Mouse (Mus musculus) embryonic facial prominence, embryonic 10.5 days (tissue): ENCODE measurements around the gene Dab2. TPM values are rescaled to one million over a fixed set of nuclear protein-coding genes. Genes with fewer than 3 reads are reported as not detected.

ENCODE experiments used
- DNase-seq: peaks from one replicate; pipeline ENCODE4 v3.0.0-alpha.2; 2017; ENCODE audit warnings: low spot score
- H3K27ac ChIP-seq: fragments of 300-500 bp; sonication (generic); replicated peaks from 2 replicates; pipeline ENCODE4 v1.5.1; 2016; ENCODE audit warnings: mild to moderate bottlenecking
- H3K27me3 ChIP-seq: fragments of 300-500 bp; sonication (generic); replicated peaks from 2 replicates; pipeline ENCODE4 v1.6.1; 2016; ENCODE audit warnings: low read depth, mild to moderate bottlenecking; ENCODE audit not compliant: poor library complexity, severe bottlenecking
- H3K36me3 ChIP-seq: fragments of 300-500 bp; sonication (generic); replicated peaks from 2 replicates; pipeline ENCODE4 v1.6.1; 2016; ENCODE audit warnings: mild to moderate bottlenecking, moderate library complexity
- H3K4me1 ChIP-seq: fragments of 300-500 bp; sonication (generic); 2 replicates; pipeline ENCODE4 v1.6.1; 2016
- H3K4me3 ChIP-seq: fragments of 300-500 bp; sonication (generic); 2 replicates; pipeline ENCODE4 v1.5.1; 2016; ENCODE audit warnings: mild to moderate bottlenecking, moderate library complexity
- H3K9me3 ChIP-seq: fragments of 300-500 bp; sonication (generic); 2 replicates; pipeline ENCODE4 v1.6.1; 2016; ENCODE audit warnings: mild to moderate bottlenecking
- WGBS: fragments of 180-500 bp; shearing (Covaris S2); methylation state at CpG from one replicate; pipeline ENCODE4 v1.1.7; 2016; 5-methylcytosine and 5-hydroxymethylcytosine counted together
- polyA plus RNA-seq: library from polyadenylated mRNA; unstranded; fragments of >200 nt; fragmentation: Nextera tagmentation; extraction: Ambion mirVana; gene quantifications from 2 replicates; pipeline ENCODE4 v1.2.1, GENCODE M21; 2016

The Dab2 gene
- polyA plus RNA-seq, 1 experiment from 2014 or later, result 47.5 TPM

DNA sequence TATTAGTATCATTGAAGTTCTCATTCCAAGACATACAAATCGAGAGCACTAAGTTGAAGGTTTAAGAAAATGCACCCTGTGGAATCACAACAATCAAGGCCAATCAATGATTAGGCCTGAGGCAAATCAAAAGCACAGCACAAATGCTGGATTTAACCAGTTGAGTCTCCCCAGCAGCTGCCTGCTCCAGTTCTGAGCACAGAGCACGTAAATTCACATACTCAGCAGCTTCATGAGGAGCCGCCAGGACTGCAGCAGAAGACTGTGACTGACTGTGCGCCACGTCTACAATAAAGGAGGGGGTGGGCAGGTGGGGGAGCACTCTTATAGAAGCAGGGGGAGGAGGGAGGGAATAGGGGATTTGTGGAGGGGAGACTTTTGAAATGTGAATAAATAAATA is 40.2 kb downstream of the Dab2 start:
- no peaks in the 10 kb centered on the region for H3K27me3 ChIP-seq
- no peak overlapping the region for H3K4me3 ChIP-seq
- H3K9me3 ChIP-seq, result no peaks in the 10 kb centered on the region
- DNase-seq, result no peak
- no peak overlapping the region for H3K27ac ChIP-seq
- no peaks in the 10 kb centered on the region for H3K36me3 ChIP-seq
- 0 out of 2 replicates have a peak, but pooled peaks cover 5% of the 10 kb centered on the region for H3K4me1 ChIP-seq
- WGBS, result 76% methylated on average over 5 of the region's 5 CpGs

DNA sequence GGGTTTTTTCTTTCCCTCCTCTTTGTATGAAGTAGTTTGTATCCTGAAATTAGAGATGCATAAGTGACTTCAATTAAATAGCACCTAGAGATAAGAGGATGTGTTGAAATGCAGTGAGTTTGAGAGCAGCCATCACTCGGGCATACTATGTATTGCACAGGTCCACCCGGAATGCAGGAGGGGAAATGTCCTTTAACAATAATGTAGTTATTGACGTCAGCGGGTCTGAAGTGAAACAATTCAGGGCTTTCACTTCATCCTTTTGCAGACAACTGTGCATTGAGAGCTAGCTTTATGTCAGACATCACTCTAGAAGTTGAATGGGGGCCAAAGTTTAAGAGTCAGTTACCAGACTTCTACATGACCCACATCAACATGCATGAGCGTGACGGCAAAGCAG is 40.8 kb downstream of the Dab2 start:
- WGBS, result 83% methylated on average over 6 of the region's 6 CpGs
- no peak for DNase-seq
- Histone ChIP-seq H3K27ac (no peak overlapping the region), H3K36me3 (no peaks in the 10 kb centered on the region), H3K9me3 (no peaks in the 10 kb centered on the region), H3K4me3 (no peak overlapping the region), H3K27me3 (no peaks in the 10 kb centered on the region), H3K4me1 (0 out of 2 replicates have a peak, but pooled peaks cover 5% of the 10 kb centered on the region)

DNA sequence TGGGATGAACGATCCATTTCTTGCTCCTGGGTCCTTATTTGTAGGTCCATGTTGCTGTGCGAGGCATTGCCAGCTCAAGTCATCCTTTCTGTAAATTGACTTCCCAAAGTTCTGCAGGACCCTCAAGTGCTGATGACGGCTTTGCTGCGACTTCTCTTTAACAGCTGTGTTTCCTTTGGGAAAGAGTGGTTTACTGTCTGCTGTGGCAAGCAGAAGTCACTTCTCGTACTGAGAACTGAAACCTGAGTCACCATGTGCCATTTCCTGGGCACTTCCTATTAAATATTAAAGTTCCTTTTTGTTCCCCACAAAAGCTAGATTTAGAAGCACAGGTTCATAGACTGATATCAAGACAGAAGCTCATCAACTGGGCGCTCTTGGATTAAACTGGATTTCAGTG is 41.8 kb downstream of the Dab2 start:
- H3K36me3 ChIP-seq, result no peaks in the 10 kb centered on the region
- WGBS, result 80% methylated on average over 6 of the region's 6 CpGs

DNA sequence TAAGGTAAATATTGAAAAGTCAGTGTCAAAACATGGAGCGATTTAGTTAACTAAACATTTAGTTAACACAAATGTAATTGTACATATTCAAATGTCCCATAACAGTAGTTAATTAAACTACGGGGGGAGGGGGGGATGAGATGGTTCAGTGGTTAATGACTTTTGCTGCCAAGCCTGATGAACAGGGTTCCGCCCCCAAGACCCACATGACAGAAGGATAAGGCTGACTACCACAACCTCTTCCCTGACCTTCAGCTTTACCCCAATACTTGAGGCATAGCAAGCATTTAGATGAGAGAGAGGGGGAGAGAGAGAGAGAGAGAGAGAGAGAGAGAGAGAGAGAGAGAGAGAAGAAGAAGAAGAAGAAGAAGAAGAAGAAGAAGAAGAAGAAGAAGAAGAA is 54.3 kb downstream of the Dab2 start:
- 91% methylated on average over 3 of the region's 3 CpGs for WGBS
- H3K36me3 ChIP-seq, result no peaks in the 10 kb centered on the region
- DNase-seq, result no peak
- H3K9me3 ChIP-seq, result no peaks in the 10 kb centered on the region
- no peak overlapping the region for H3K4me3 ChIP-seq
- no peak overlapping the region for H3K27ac ChIP-seq
- H3K27me3 ChIP-seq, result no peaks in the 10 kb centered on the region
- H3K4me1 ChIP-seq, result no peaks in the 10 kb centered on the region

More for the DNA sequence above, 41.8 kb downstream of the Dab2 start:
- no peak overlapping the region for H3K27ac ChIP-seq
- H3K27me3 ChIP-seq, result no peaks in the 10 kb centered on the region
- H3K4me1 ChIP-seq, result 0 out of 2 replicates have a peak, but pooled peaks cover 5% of the 10 kb centered on the region
- no peaks in the 10 kb centered on the region for H3K9me3 ChIP-seq
- H3K4me3 ChIP-seq, result no peak overlapping the region
- no peak for DNase-seq

DNA sequence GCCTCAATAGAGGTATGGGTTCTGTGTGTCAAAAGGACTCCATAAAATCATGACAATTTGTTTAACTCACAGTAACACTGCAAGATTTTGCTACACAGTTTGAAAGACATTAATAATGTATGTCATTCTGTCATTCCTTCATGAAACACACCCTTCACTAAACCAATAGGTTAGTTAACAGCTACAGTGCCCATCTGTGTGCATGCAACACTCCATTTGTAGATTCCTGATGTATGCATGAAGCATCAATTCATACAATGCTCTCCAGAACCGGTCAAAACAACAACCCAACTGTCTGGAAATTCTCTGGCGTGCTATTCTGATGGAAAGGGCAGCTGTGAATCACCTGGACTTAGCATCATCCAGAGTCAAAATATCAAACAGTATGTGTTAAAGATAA is 60.3 kb downstream of the Dab2 start:
- H3K4me1 ChIP-seq, result no peaks in the 10 kb centered on the region
- H3K9me3 ChIP-seq, result no peaks in the 10 kb centered on the region
- no peak overlapping the region for H3K4me3 ChIP-seq
- H3K27ac ChIP-seq, result no peak overlapping the region
- 85% methylated on average over 2 of the region's 2 CpGs for WGBS
- H3K36me3 ChIP-seq, result no peaks in the 10 kb centered on the region
- H3K27me3 ChIP-seq, result no peaks in the 10 kb centered on the region
- no peak for DNase-seq

DNA sequence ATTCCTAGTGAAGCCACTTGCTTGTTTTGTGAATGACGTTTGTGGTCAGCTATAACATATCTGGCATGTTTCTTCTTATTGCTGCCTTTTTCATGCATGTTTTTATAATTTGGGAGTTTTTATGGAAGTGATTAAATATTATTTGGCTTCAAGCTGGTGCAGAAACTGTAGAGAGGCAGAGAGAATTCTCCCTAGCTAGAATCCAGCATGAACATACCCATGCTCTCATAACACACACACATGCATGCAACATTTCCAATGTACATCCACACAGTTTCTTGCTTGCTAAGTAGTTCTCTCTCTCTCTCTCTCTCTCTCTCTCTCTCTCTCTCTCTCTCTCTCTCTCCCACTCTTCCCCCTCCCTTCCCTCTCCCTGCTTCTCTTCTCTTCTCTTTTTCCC is 70.4 kb downstream of the Dab2 start:
- WGBS, result 50% methylated on average over 1 of the region's 1 CpGs
- H3K27me3 ChIP-seq, result no peaks in the 10 kb centered on the region
- no peak overlapping the region for H3K4me3 ChIP-seq
- no peaks in the 10 kb centered on the region for H3K36me3 ChIP-seq
- H3K27ac ChIP-seq, result no peak overlapping the region
- H3K4me1 ChIP-seq, result peaks cover 13% of the 10 kb centered on the region; the same call in 1 of the 2 replicates
- DNase-seq, result no peak
- no peaks in the 10 kb centered on the region for H3K9me3 ChIP-seq

DNA sequence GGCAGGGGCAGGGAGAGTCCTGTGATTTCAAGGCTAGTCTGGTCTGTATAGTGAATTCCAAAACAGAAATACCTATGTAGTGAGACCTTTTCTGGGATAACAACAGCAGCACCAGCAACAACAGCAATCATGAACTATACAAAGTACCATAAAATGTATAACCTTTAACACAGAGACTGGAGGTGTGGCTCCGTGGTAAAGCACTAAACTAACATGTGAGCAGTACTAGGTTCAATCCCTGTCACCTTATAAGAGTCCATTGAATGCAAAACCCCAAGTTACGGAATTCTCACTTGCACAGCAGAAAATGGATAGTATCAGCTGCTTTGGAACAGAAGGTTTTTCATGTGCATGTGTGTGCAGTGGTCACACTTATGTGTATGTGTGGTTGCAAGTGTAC is 71.9 kb downstream of the Dab2 start:
- H3K27me3 ChIP-seq, result no peaks in the 10 kb centered on the region
- WGBS, result 87% methylated on average over 2 of the region's 2 CpGs
- H3K27ac ChIP-seq, result no peak overlapping the region
- DNase-seq, result no peak
- H3K36me3 ChIP-seq, result no peaks in the 10 kb centered on the region
- no peaks in the 10 kb centered on the region for H3K9me3 ChIP-seq
- H3K4me3 ChIP-seq, result no peak overlapping the region
- H3K4me1 ChIP-seq, result peaks cover 13% of the 10 kb centered on the region; the same call in 1 of the 2 replicates

DNA sequence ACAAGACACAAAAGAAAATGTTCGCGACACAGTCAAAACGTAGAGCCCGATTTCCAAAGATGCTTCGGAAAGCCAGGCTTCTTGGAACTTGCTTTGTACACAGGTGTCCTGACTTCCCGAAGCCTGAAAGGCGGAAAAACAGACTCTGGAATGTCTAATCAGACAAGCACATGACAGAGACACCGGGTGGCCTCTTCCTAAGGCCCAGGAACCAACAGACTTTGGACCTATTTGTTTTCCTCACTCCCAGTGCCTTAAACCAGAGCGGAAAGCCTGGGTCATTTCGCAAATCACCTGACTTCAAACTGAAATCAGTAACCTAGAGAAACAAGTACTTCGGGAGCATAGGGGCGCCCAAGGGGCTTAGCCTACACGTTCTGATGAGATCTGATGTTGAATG is 75.4 kb downstream of the Dab2 start:
- Histone ChIP-seq H3K36me3 (no peaks in the 10 kb centered on the region), H3K27ac (no peak overlapping the region), H3K4me1 (peaks cover 5% of the 10 kb centered on the region; the same call in 1 of the 2 replicates), H3K9me3 (no peaks in the 10 kb centered on the region), H3K27me3 (no peaks in the 10 kb centered on the region), H3K4me3 (no peak overlapping the region)
- DNase-seq, result no peak
- WGBS, result 78% methylated on average over 13 of the region's 13 CpGs

DNA sequence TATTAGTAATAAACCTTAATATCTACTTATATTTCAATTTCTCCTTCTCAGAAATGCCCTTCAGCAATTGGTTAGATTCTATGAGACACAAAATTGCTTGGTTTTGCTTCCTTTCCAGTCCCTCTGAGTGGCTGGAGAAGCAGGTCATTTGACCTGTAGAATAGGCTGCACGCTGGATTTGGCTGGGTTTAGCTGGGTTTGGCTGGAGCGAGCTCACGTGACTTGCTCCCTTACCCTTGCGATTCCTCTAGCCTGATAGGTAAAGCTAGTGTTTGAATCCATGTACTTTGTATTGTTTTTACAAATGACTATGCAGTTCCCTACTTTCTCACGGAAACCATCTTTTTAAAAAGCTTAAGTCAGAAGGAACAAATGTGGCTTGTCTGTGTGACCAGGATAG is 76.4 kb downstream of the Dab2 start:
- H3K27me3 ChIP-seq, result no peaks in the 10 kb centered on the region
- H3K36me3 ChIP-seq, result no peaks in the 10 kb centered on the region
- H3K27ac ChIP-seq, result no peak overlapping the region
- no peaks in the 10 kb centered on the region for H3K4me1 ChIP-seq
- DNase-seq, result no peak
- H3K4me3 ChIP-seq, result no peak overlapping the region
- WGBS, result 77% methylated on average over 5 of the region's 5 CpGs
- no peaks in the 10 kb centered on the region for H3K9me3 ChIP-seq

DNA sequence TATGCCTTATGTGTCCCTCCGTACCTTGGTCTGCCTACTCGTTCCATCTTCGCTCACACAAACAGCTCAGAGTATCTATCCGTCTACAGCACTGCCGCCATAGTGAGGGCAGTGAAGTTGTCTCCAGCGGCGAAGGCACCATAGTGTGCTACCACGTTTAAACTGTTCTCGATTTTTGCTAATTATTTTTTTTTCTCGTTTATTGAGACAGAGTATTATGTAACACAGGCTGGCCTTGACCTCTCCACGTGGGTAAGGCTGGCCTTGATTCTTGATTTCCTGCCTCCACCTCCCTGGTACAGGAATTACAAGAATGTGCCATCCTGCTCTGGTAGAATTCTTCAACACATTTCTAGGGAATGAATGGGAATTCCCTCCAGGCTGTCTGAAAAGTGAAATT is 77.2 kb downstream of the Dab2 start:
- Histone ChIP-seq H3K9me3 (no peaks in the 10 kb centered on the region), H3K27ac (no peak overlapping the region), H3K36me3 (no peaks in the 10 kb centered on the region), H3K4me1 (no peaks in the 10 kb centered on the region), H3K4me3 (no peak overlapping the region), H3K27me3 (no peaks in the 10 kb centered on the region)
- 80% methylated on average over 11 of the region's 11 CpGs for WGBS
- no peak for DNase-seq

DNA sequence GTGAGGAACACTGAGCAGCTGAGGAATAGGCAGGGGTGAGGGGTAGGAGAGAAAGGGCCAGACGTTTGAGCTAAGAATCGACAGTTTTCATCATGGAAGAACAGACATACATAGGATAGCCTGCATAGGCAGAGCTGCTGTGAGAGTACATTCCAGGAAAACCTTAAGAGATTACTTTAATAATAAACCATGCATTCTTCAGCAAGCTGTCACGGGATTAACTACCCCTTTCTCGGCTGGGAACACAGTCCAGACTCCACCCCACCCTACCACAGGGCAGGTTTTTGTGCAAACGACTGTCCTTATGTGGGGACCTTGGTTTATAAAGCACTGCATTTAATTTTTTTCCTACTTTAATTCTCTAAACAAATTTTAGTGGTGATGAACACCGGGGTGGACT is 84.4 kb downstream of the Dab2 start:
- no peaks in the 10 kb centered on the region for H3K27me3 ChIP-seq
- no peaks in the 10 kb centered on the region for H3K9me3 ChIP-seq
- no peak for DNase-seq
- no peak overlapping the region for H3K27ac ChIP-seq
- H3K4me1 ChIP-seq, result peaks cover 38% of the 10 kb centered on the region
- H3K36me3 ChIP-seq, result no peaks in the 10 kb centered on the region
- H3K4me3 ChIP-seq, result no peak overlapping the region
- WGBS, result 35% methylated on average over 6 of the region's 6 CpGs

DNA sequence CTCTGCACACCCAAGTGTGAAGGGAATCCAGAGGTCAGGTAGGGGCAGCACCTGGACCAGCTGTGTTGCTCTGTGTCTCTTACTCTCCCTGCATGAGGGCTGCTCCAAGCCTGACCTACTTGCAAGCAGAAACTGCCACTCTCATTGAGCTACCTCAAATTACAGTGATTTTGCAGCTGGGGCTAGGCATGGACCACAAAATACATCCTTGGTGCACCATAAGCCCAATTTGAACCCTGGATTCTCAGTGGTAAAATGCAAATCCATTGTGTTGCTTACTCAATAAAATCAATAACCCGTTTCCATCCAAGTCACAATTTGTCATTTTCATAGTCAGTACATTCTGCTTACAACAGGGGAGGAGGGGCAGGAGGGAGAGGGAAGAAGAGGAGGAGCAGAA is 85.7 kb downstream of the Dab2 start:
- WGBS, result 40% methylated on average over 1 of the region's 1 CpGs
- H3K4me3 ChIP-seq, result peak overlapping the region; percentile 65; the same call in 1 of the 2 replicates
- no peaks in the 10 kb centered on the region for H3K9me3 ChIP-seq
- H3K27me3 ChIP-seq, result no peaks in the 10 kb centered on the region
- DNase-seq, result peak; percentile 23
- H3K36me3 ChIP-seq, result no peaks in the 10 kb centered on the region
- H3K4me1 ChIP-seq, result peaks cover 42% of the 10 kb centered on the region
- H3K27ac ChIP-seq, result peak overlapping the region; percentile 88

DNA sequence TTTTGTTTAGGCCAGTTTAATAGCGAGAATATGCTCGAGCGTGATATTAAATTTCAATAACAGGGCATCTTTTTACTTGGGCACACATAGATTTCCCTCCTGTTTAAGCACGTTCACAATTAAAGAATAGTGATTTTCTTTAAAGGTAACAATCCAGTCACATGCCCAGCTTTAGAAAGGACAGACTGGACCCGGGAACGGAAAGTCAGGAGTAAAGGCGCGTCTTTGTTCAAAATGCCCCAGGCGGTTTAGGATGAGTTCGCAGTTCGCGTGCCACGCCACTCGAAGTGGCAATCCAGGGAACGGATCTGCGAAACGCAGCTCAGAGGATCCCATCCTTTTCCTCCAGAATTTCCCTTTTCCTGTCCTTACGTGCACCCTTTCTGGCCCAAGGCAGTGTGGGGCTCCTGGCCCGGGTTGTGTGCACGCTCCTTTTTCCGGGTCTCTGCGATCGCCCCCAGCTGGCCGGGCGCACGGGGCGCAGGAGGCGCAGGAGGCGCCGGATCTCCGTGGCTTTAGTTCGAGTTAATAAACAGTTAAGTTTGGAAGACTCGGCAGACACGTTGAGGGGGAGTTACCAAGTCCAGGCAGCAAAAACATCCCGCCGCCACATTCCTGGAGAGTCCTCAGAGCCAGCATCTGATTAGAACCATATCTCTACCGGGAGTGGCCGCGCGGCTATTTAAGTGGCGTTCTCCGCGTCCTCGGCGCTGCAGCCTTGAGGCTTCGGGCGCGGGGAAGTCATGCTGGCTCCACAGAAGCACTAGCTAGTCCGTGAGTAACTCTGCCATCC is 86.8 kb downstream of the Dab2 start:
- DNase-seq, result peak; percentile 91
- peaks cover 48% of the 10 kb centered on the region for H3K4me1 ChIP-seq
- no peaks in the 10 kb centered on the region for H3K36me3 ChIP-seq
- peak overlapping the region; percentile 88 for H3K27ac ChIP-seq
- no peaks in the 10 kb centered on the region for H3K27me3 ChIP-seq
- WGBS, result 2% methylated on average over 49 of the region's 49 CpGs
- peak overlapping the region; percentile 65 for H3K4me3 ChIP-seq
- no peaks in the 10 kb centered on the region for H3K9me3 ChIP-seq
